Comparison of ENCODE assay signal across 8 mouse cellular contexts in genomic region chrX:160994543-160995121, GRCm38 (mm10). TPM values are rescaled to one million over a fixed set of nuclear protein-coding genes. Genes with fewer than 3 reads are reported as not detected.
DNase-seq lines count a peak whose midpoint lies in the region; ATAC-seq lines count a peak whose summit lies in the region.

Gene Cdkl5 (minus strand): TSS chrX:160994704.

- H3K27ac ChIP-seq in intestine, embryonic 14.5 days (ENCODE audit: low read depth), result peak within 1 kb of the TSS; percentile 65; the same call in 1 of the 2 replicates

- H3K4me2 ChIP-seq in intestine, embryonic 14.5 days (ENCODE audit: low read length), result peak within 1 kb of the TSS; percentile 52

- H3K27me3 ChIP-seq in intestine, embryonic 14.5 days (replicated peaks; ENCODE audit: control insufficient read depth, insufficient read depth, low read length), result no peaks in the 10 kb centered on the region; the same call in 1 of the 2 replicates

- peak; percentile 95 for ATAC-seq in intestine, embryonic 14.5 days (replicated peaks; ENCODE audit: low FRiP score, low TSS enrichment, low read depth)

- intact Hi-C loops in left cerebral cortex, postnatal 14 days (cut with DNase I), result loop anchor here (5.0 to 10.0 kb wide), 2 partner anchors 222 to 400 kb away; no protein-coding TSS in a partner anchor

- H3K36me3 ChIP-seq in intestine, embryonic 14.5 days (ENCODE audit: control insufficient read depth, insufficient read depth, low read length), result no peaks in the 10 kb centered on the region

- H3K9ac ChIP-seq in intestine, embryonic 14.5 days (ENCODE audit: low read length), result peak within 1 kb of the TSS; percentile 50

- peak within 1 kb of the TSS; percentile 52 for H3K4me3 ChIP-seq in intestine, embryonic 14.5 days (ENCODE audit: low read depth, low read length)

- DNase-seq in adrenal gland, adult (ENCODE audit: inconsistent age in 2 of 2, low spot score in 1 of 2), result peak; percentile 97 to 98
- peak; percentile 94 for DNase-seq in embryo, embryonic 10.5 days (ENCODE audit: low spot score)
- DNase-seq in gastrocnemius, postnatal 25 days, result peak; percentile 91
- DNase-seq in intestine, embryonic 14.5 days (ENCODE audit: low spot score), result peak; percentile 90
- peak; percentile 95 to 97 for DNase-seq in left cerebral cortex, postnatal 14 days (ENCODE audit: low spot score in 2 of 2)
- peak; percentile 95 for DNase-seq in mesoderm, embryonic 11.5 days (ENCODE audit: low read depth, low spot score)
- DNase-seq in right cerebral cortex, postnatal 36 days (ENCODE audit: low spot score in 2 of 2), result peak; percentile 92 to 94
- peak; percentile 91 for DNase-seq in yolk sac, embryonic 10.5 days (ENCODE audit: low spot score)

- WGBS in intestine, embryonic 14.5 days, result 11% methylated on average over 53 of the region's 53 CpGs

- no peaks in the 10 kb centered on the region for H3K4me1 ChIP-seq in intestine, embryonic 14.5 days (replicated peaks; ENCODE audit: control insufficient read depth, insufficient read depth, low read length)

- no peaks in the 10 kb centered on the region for H3K9me3 ChIP-seq in intestine, embryonic 14.5 days (ENCODE audit: control insufficient read depth, low read length)

RNA-seq across cellular contexts. Expression of gene Cdkl5, which starts in this region (rescaled TPM):
- 1 to 10 TPM in 1 of 2 experiments, under 1 TPM in 1; 0.95 to 1.1 TPM for total RNA-seq in gastrocnemius, postnatal 25 days (2021)
- polyA plus RNA-seq in intestine, embryonic 14.5 days (2014; fragmentation: Nextera tagmentation; extraction: Ambion mirVana), result 2.6 and 2.8 TPM in 2 replicates
- 100 to 1,000 TPM; 151 to 161 TPM for total RNA-seq in left cerebral cortex, postnatal 14 days (2021)

Comparison
In these comparisons a context has a peak if more than half of its experiments do, and no peak if none do; other contexts are left out.
1. Peak in every context shown above with its lines: DNase-seq, ATAC-seq, H3K4me3 ChIP-seq and H3K27ac ChIP-seq.
2. RNA of gene Cdkl5 (total RNA-seq): 151 to 161 TPM in left cerebral cortex, postnatal 14 days; 0.95 to 1.1 TPM in gastrocnemius, postnatal 25 days; every median in the first group is over 10 times any median in the second.